Mouse (Mus musculus) midbrain, embryonic 13.5 days (tissue): ENCODE results near the gene A1bg. TPM values are rescaled to one million over a fixed set of nuclear protein-coding genes. Genes with fewer than 3 reads are reported as not detected.
A peak's percentile ranks its signal among the peaks of the same experiment; 100 is the strongest.

ENCODE experiments used
- ATAC-seq: fragments of 200-750 bp; cut with Nextera tagmentation; 2 replicates; pipeline ENCODE4 v1.8.0; 2017; ENCODE audit warnings: mild to moderate bottlenecking, moderate TSS enrichment, moderate library complexity
- H3K27ac ChIP-seq: fragments of 300-500 bp; sonication (generic); 2 replicates; pipeline ENCODE4 v1.5.1; 2015; ENCODE audit warnings: inconsistent platforms, mild to moderate bottlenecking, moderate library complexity
- H3K27me3 ChIP-seq: fragments of 300-500 bp; sonication (generic); 2 replicates; pipeline ENCODE4 v1.6.1; 2015; ENCODE audit warnings: mild to moderate bottlenecking, inconsistent platforms
- H3K36me3 ChIP-seq: fragments of 300-500 bp; sonication (generic); 2 replicates; pipeline ENCODE4 v1.6.1; 2015; ENCODE audit warnings: mild to moderate bottlenecking, inconsistent platforms
- H3K4me1 ChIP-seq: fragments of 300-500 bp; sonication (generic); replicated peaks from 2 replicates; pipeline ENCODE4 v1.6.1; 2015; ENCODE audit warnings: inconsistent platforms
- H3K4me2 ChIP-seq: fragments of 300-500 bp; sonication (generic); replicated peaks from 2 replicates; pipeline ENCODE4 v1.6.1; 2015; ENCODE audit warnings: moderate library complexity, mild to moderate bottlenecking, inconsistent platforms
- H3K4me3 ChIP-seq: fragments of 300-500 bp; sonication (generic); replicated peaks from 2 replicates; pipeline ENCODE4 v1.5.1; 2015; ENCODE audit warnings: mild to moderate bottlenecking, inconsistent platforms
- H3K9ac ChIP-seq: fragments of 300-500 bp; sonication (generic); replicated peaks from 2 replicates; pipeline ENCODE4 v1.6.1; 2015; ENCODE audit warnings: mild to moderate bottlenecking, inconsistent platforms
- H3K9me3 ChIP-seq: fragments of 300-500 bp; sonication (generic); 2 replicates; pipeline ENCODE4 v1.6.1; 2016; ENCODE audit warnings: mild to moderate bottlenecking, inconsistent platforms
- WGBS: fragments of 180-500 bp; shearing (Covaris S2); methylation state at CpG from one replicate; pipeline ENCODE4 v1.1.7; 2015; 5-methylcytosine and 5-hydroxymethylcytosine counted together
- polyA plus RNA-seq: library from polyadenylated mRNA; unstranded; fragments of >200 nt; fragmentation: Nextera tagmentation; extraction: Ambion mirVana; gene quantifications from 2 replicates; pipeline ENCODE4 v1.2.1, GENCODE M21; 2015

Gene A1bg
- polyA plus RNA-seq, 1 experiment from 2014 or later = not detected

DNA sequence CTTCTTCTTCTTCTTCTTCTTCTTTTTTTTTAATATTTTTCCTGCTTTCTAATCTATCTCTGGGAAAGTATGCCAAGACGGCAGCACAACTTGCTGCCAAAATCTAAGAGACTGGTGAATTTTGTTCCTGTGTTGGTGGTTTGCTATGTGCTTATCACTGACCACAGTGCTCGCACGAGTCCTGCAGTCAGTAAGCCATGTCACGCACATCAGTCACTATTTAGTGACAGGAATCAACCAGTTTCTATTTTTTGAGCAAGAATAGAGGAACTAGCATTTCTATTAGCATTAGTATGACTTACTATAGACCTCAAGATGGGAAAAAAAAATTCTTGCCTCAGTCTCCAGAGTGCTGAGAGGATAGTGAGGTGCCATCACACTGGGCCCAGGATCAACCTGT lies 68.7 kb downstream of the A1bg start:
- no peak overlapping the region for H3K4me3 ChIP-seq
- no peak for ATAC-seq
- H3K27me3 ChIP-seq = no peaks in the 10 kb centered on the region
- 0 out of 2 replicates have a peak, but pooled peaks cover 3% of the 10 kb centered on the region for H3K9me3 ChIP-seq
- H3K36me3 ChIP-seq = no peaks in the 10 kb centered on the region
- 0 out of 2 replicates have a peak, but pooled peaks cover 6% of the 10 kb centered on the region for H3K4me1 ChIP-seq
- no peak overlapping the region for H3K9ac ChIP-seq
- 89% methylated on average over 4 of the region's 4 CpGs for WGBS
- H3K27ac ChIP-seq = no peak overlapping the region
- H3K4me2 ChIP-seq = no peak overlapping the region

DNA sequence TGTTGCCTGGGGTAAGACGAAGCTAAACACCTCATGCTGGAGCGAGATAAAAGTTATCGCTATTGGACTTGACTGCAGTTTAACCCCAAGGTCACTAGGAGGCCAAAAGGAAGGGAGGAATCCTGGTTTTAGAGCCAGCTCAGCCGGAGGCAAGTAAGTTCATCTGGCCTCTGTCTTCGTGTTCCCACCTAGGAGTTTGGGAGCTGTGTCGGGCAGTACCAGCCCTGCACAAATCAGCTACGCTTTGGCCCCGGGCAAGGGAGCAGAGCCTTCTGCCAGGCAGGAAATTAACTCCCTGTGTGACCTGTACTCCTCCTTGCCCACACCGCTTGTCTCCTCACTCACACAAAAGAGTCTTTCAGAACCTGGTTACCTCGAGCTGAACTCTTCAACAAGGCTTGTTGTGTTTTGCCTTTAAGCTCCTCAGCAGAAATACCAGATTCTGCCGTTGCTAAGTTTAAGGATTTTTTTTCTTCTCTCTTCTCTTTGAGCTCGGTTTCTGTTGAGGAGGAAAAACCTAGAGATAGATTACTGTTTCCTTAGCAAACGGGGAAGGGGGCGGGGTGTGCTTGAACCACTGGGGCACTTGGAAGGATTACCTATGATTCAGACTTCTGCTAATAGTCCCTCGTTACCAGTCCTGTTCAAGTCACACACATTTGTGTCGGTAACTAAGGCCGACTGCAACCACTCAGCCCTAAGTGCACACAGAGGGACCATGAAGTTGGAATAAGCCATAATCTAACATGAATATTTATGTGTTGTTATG lies 69.4 kb downstream of the A1bg start, which contains the start of gene Fam84b:
Gene Fam84b, minus strand, starts transcription at position 548 of the 769 bp plus-strand sequence.
- 31% methylated on average over 17 of the region's 17 CpGs for WGBS
- H3K4me2 ChIP-seq = no peak within 1 kb of the TSS
- H3K36me3 ChIP-seq = no peaks in the 10 kb centered on the region
- H3K9ac ChIP-seq = no peak within 1 kb of the TSS
- ATAC-seq = peak; percentile 80
- 0 out of 2 replicates have a peak, but pooled peaks cover 6% of the 10 kb centered on the region for H3K4me1 ChIP-seq
- H3K4me3 ChIP-seq = no peak within 1 kb of the TSS
- 0 out of 2 replicates have a peak, but pooled peaks cover 3% of the 10 kb centered on the region for H3K9me3 ChIP-seq
- H3K27me3 ChIP-seq = no peaks in the 10 kb centered on the region
- H3K27ac ChIP-seq = no peak within 1 kb of the TSS

DNA sequence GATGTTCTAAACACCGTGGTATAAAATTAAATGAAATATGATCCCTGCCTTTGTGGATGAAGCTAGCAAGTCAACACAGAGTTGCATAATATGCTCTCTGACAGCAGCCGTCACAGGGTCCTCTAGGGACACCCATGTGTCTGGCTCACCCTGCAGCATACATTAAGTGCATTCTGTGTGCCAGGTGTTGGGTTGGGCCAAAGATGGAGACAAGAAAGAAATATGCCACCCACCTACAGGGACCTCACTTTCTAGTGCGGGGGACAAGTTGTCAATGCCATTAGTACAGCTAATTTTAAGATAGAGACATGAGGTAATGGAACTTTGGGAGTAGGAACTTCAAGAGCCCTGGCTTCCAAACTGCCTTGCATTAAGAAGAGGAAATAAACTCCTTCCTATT lies 74.2 kb downstream of the A1bg start:
- H3K9me3 ChIP-seq = no peaks in the 10 kb centered on the region
- no peak overlapping the region for H3K4me2 ChIP-seq
- no peak for ATAC-seq
- H3K36me3 ChIP-seq = no peaks in the 10 kb centered on the region
- H3K4me3 ChIP-seq = no peak overlapping the region
- H3K27me3 ChIP-seq = no peaks in the 10 kb centered on the region
- peaks cover 22% of the 10 kb centered on the region for H3K4me1 ChIP-seq
- H3K27ac ChIP-seq = no peak overlapping the region
- H3K9ac ChIP-seq = no peak overlapping the region
- WGBS = 83% methylated on average over 3 of the region's 3 CpGs

Other genes with a start within 250 kb of the A1bg start
- gene Fam84b, start 69.2 kb downstream of the A1bg start, polyA plus RNA-seq = 6.3 and 6.5 TPM in 2 replicates